Mouse (Mus musculus) frontal cortex, postnatal 36 days (tissue): ENCODE results near the gene B230104I21Rik.

Experiments
- DNase-seq, 2 experiments: peaks; one replicate each; pipeline ENCODE4 v3.0.0; 2022; ENCODE audit warnings: low spot score in 2 of 2

Gene B230104I21Rik

DNA sequence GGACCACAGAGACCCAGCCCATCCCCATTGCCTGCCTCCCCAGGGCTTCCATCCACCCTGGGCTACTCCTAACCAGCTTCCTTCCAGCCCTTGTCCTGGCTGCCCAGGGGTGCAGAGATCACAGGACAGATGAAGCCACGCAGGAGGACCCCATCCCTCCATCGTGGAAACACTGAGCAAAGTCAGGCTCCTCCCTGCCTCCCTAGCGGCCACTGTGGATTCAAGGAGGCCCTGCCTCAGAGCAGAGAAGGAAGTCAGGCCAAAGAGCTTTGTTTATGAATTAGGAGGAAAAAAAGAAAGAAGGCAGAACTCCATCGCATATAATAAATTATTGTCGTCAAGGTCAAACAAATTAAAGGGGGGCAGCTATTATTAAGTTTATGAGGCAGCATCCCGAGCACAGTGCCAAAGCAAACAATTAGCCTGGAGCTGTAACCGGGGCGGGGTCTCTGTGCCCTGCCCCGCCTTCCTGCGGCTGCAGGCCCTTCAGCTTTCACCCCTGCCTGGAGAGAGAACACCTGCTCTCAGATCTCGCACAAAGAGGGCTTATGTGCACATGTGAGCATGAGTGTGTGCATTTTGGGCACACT is 12.4 kb downstream of the B230104I21Rik start:
- DNase-seq, result no peak

DNA sequence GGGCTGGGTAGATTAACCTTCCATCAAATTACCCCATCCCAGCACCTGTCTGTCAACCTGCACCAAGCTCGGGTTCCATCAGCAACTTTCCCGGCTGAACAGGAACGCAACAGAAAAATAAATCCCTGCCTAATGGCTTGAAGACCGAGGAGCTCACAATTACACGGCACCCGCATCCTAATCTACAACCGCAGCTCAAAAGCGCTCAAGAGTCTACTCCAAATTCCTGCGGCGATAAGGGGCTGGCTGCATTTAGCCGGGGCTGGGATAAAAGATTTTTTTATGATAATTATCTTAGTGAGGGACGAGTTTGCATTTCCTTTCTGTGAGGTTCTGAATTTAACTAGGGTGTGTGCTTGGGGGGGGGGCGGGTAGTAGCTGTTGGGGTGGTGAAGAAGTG is 16.3 kb downstream of the B230104I21Rik start:
- no peak for DNase-seq

DNA sequence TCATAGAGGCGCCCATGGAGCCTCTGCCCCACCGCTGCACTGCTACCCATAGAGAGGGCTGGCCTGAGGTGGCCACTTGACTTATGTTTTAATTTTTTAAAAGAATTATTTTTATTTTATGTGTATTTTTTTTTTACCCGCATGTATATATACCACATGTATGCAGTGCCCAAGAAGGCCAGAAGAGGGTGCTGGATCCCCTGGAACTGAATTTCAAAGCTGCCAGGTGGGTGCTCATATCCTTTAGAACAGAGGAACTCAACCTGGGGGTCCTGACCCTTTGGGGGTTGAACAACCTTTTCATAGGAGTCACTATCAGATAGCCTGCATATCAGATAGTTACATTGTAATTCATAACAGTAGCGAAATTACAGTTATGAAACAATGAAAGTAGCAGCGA is 19.5 kb downstream of the B230104I21Rik start:
- DNase-seq, result no peak

DNA sequence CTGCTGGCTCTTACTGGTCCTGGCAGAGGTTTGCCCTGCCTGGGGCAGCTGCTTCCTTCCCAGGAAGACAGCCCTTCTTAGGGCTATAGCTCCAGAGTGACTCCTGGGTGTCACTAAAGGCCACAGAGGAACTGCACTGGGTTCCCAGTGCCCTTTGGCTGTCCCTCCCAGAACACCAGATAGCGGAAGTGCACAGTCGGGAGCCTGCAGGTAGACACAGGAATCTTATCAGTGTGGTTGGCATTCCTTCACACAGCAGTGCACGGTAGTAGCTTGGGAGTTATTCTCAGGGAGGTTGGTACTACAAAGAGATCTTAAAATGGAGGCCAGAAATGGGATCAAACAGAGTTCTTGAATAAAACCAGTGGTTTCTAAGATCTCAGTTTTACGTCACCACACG is 22.4 kb downstream of the B230104I21Rik start:
- no peak for DNase-seq

DNA sequence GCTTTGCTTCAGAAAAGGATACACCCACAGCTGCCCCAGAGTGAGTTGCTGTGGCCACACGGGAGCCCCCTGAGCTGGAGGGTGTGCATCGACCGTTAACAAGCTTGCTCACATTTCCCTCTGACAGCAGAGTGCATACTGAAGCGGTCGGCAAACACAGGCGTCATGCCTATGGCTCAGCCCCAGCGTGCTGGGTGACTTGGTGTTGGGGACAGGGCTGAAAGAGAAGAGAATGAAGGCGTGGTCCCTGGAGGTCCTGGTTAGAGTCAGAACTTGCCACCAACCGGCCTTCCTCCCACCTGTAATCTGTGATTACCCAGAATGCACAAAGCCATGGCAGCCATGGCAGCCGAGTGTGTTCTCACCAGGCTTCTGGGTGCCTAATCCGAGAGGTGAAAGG is 22.9 kb downstream of the B230104I21Rik start:
- DNase-seq, result no peak

DNA sequence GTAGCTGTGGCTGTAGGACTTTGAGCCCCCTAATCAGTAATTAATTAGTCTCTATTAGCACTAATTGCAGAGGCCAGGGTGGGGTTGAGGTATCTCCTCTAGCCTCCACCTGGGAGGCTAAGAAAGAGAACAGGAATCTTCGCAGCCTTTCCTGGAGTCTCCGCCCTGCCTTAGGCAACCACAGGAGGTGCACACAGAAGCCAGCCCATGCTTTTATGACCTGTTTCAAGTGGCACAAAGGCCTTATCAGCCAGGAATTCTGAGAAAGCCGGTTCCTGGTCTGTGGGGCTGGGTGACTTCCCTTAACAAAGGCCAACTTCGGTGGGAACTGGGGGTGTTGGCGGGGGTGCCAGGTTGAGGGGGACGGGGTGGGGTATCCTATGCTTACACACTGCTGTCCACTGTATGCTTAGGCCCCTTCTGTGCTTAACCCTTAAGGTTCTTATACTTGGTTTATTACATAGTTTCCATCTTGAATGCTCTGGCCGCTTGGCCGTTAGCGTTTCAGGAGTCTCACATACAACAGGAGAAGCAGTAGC is 23.9 kb downstream of the B230104I21Rik start:
- no peak for DNase-seq

DNA sequence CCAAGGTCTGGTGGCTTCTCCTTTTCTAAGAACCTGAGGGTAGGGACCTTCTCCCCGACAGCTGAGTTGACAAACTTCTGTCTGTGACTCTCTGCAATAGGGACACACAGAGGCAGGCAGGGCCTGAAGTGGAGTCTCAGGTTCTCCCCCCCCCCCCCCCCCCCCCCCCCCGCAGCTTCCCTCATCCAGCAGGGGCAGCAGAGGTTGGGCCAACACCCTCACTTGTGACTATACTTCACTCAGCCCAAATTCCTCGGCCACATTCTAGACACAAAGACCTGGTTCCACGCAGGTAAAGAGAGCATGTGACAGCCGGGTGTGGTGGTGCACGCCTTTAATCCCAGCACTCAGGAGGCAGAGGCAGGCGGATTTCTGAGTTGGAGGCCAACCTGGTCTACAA is 24.5 kb downstream of the B230104I21Rik start:
- DNase-seq, result no peak

DNA sequence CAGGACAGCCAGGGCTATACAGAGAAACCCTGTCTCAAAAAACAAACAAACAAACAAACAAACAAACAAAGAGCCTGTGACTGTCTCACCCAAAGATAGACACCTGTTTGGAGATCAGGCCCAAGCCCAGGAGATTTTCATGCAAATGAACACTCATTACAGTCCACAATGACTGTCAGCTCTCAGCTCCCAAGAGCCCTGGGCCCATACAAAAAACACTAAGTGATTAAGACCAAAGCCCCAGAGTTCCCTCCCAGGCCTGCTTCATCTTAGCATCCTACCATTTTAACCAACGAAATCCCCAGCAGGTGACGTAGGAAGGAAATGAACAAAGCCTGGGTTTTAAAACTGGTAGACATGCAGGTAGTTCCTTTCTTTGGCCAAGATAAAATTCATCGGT is 24.9 kb downstream of the B230104I21Rik start:
- DNase-seq, result no peak

DNA sequence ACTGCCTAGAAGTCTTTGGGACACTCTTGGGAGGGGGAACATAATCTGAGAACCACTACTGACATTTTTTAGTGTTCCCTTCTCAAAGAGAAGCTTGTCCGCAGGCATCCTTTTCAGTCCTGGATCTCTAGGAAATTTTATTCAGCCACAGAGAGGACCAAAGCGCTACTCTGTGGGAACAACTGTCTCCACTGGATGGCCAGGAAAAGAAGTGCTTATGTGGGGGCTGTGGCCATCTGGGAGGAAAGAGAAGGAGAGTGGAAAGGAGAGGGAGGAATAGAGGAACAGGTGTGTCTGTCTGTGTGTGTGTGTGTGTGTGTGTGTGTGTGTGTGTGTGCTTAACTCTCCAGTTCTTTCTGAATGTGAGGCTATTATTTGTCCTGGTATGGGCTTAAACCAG is 28.8 kb downstream of the B230104I21Rik start:
- peak in 1 of 2 experiments; percentile 47 for DNase-seq

DNA sequence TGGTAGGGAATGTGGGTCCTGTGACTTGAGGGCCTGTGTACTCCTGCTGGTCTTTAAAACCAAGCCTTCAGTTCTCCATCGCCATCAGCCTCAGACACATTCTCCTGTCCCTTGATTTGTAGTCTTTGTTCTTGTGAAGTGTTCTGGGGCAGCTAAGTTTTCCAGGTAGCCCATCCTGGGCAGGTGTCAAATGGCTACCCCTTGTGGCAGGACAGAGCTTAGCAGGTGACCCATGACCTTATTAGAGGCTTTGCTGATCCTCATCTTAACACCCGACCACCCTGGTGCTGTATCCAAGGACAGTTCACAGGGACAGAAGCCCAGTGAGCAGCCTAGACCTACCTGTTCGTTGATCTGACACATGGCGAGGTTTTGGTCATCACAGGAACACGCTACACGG is 30.9 kb downstream of the B230104I21Rik start:
- no peak for DNase-seq

DNA sequence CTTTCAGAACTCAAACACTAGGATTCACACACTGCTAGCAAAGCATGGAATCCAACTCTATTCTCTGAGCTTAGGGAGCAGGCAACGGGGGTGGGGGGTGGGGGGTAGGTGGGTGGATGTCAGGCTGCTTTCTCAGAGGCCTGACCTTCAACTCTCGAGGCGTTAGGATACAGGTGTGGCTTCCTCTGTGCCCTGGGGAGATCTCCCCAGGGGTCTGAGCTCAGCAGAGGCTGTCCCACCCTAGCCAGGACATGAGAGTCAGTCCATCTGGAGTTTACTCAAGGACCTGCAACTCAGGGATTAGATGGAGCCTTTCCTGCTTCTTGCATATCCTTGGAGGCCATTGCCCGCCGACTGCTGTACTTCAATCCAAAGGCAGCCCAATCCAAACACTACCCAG is 33.2 kb downstream of the B230104I21Rik start:
- no peak for DNase-seq

DNA sequence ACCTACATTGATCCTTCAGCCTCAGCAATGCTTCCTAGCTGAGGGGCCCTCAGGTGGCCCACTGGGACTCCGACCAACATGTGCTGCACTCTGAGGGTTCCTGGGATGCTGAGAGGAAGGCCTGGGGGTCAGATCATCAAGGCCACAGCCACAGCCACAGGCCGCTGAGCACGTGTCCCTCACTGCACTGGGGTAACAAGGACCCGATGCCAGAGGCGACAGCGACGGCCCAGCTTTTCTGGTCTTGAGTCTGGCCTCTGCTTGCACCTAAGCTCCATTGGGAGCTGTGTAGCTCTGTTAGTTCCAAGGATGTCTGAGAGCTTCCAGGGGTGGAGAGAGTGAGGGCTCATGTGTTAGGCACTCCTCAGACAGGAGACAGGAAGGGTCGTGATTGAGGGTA is 34.9 kb downstream of the B230104I21Rik start:
- DNase-seq, result no peak

DNA sequence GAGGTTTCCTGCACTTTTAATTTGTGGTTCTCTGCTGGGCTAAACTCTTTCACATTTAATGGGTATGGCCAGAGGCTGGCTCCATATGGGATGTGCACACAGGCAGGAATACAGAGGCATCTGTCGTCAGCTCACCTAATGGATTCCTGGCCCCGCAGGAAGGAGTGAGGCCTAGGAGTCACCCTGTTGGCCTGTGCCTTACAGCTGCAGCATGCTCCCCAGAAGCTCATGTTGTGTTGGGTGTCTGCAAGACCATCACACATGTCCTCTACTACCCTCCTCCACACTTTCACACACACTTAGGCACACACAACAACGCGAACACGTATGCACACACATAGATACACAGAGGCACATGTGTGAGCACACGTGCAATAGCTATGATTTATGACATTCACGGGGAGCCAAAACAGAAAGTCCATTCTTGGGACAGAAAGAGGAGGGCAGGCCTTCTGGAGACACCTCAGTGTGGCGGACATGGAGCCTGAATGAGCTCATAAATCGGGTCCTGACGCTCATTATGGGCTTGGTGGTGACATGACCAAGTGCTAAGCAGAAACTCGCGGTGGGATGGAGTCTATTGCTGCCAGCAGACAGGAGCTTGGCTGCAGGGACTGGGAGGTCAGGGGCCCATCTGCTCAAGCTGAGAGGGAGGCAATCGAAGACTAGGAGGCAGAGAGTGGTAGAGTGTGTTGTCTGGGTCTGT is 35.8 kb downstream of the B230104I21Rik start:
- no peak for DNase-seq

DNA sequence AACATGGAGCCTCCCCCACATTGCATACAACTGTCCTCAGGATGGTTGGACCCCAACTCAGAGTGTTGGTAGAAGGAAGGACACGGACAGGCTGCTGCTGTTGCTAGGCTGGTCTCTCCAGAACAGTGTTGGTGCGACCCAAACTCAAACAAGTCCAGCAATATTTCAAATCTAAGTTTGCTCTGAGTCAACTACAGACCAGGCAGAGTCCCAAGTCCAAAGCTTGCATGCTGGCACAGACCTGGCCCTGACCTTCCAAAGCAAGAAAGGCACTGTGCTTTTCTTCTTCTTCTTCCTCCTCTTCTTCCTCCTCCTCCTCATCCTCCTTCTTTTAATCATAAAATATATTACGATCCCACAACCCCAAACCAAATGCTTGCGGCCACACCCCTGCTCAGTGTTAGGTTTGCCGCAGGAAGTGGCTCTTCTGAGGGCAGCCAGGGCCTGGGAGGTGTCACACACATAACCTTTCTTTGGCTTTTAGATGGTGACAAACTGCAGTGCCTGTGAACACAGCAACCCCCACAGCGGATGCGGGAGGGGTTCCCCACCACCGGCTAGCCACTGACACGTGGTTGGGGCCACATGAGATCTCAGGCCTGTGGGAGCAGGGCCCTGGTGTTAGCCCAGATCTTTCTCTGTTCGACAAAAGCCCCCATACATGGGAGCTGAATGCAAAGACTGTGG is 40.2 kb downstream of the B230104I21Rik start:
- DNase-seq, result no peak

DNA sequence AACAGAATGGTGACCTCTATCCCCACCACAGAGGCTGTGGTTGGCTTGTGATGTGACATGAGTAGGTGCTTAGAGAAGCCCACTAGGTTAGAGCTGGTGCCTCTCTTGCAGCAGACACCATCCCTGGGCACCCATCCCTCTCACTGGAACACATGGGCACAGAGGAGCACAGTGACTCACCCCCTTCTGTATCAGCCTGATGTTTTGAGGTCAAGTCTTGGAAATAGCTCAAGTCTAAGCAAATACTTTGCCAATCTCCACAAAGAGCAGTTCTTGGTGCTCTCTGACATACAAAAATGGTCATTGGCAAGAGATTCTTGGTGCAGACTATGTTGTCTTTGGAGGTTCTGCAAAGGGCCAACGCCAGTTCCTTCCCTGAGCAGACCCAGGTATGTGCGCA is 42.9 kb downstream of the B230104I21Rik start:
- no peak for DNase-seq

DNA sequence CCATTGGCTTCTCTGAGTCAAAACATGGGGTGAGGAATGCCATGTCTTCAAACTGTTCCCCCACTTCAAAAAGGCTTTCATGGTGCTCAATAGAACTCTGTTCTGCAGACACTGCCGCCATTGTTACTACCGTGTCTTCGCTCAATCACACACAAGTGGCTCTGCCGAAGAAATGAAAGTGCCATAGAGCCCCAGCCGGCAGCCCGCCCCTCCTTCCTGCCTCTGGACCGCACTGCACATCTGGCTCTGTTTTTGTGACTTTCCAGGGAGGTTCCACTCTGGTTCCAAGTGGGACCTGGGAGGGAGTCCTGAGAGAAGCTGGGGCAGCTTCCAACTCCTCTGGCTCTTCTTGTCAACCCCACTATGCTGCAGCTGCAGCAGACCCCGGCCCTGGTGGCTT is 49.3 kb downstream of the B230104I21Rik start:
- DNase-seq, result no peak

DNA sequence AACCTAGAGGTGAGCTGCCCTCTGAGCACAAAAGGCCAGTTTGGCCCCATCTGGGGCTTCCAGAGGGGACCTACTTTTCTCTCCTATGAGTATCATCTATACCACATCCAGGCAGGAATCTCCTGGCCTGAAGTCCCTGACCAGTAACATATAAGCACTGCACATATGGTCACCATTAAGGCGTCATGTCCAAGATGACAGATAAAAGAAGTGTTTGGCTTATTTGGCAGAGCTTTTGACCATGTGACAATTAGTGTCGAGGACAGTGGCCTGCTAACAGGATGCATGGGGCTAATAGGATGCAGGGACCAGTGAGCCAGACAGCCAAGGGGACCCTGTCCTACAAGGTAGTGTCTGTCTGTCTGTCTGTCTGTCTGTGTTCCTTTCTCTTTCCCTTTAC is 50.0 kb downstream of the B230104I21Rik start:
- no peak for DNase-seq

DNA sequence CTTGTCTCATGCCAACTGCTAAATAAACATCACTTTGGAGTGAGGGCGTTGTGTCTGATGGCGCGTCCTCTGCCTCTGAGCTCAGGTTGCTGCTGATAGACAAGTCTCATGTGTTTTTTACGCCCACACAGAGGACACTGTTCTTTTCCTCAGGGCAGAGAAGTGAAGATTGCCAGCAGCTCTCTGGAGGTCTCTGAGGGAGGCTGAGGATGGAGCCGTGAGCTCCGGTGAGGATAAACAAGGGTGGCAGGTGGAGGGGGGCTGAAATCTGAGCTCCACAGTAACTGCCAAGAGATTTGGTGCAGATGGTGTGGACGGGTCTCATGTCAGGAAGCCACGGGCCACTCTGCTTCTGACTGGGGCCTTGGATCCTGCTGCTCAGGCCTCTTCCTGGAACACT is 50.9 kb downstream of the B230104I21Rik start:
- DNase-seq, result no peak

DNA sequence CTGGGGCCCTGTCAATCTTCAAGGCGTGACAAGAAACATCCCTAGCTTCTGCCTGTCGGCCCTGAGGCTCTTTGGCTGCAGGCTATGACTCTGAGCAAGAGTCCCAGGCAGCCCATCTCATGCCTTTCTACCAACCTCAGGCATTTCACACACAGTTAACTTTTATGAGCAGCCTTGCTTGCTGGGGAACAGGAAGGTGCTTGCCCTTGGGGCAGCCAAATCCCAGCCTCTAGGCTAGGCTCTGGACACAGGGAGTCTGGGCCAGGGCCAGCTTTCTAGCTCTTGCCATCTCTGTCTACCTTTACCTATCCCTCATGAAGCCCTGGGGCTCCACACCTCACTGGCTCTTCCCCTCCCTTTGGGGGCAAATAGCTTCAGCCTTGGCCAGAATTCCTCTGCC is 53.7 kb downstream of the B230104I21Rik start:
- DNase-seq, result no peak

DNA sequence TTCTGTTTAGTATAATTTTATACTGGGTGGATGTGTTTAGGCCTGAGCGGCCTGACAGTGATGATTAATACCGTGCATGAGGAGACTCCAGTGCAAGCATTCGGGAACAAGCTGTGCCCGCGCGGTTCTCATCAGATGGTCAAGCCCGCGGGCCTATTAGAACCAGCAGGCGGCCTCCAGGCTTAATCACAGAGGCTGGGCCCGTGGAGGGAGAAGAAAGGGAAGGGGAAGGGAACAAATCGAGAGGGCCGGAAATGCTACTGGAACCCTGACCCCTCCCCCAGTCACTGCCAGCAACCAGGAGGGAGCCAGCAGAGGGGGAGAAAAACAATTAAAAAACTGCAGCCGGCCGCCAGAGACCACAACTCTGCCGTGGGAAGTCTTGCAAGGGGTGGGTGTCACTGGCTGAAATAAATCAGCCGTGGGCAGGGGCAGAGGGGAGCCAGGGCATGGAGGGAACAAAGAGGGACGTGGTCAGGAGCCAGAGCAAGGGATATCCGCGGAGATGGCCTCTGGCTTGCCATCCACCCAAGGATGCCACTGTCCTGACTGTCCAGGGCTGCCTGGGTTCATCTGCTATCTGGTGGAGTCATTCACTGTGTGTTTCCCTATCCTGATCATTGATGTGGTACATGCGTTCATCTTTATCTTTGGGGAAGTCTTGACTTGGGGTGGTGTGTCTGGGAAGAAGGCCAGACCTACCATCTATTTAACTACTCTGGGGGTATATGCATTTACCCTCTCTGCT is 54.6 kb downstream of the B230104I21Rik start:
- peak in 1 of 2 experiments; percentile 11 for DNase-seq

DNA sequence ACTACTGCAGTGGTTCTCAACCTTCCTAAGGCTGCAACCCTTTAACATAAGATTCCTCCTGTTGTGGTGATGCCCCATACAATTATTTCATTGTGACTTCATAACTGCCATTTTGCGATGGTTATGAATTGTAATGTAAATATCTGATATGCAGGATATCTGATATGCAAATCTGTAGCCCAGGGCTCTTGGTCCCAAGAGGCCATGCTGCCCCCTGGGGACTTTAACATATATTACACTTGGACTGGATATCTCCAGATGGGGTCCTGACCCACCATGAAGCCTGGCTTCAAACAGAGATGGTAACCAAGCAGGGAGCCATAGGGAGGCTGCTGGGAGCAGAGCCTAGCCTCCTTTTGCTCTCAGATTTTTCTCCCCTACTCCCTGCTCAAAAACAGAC is 56.7 kb downstream of the B230104I21Rik start:
- DNase-seq, result no peak
